Mouse (Mus musculus) testis, adult 2 months (tissue): ENCODE results near the gene C1qtnf6.

Experiments used
- CTCF ChIP-seq: fragments of 200-500 bp; IDR thresholded peaks from 2 replicates; pipeline ENCODE4 v1.5.1; 2012; ENCODE audit warnings: low read depth, mild to moderate bottlenecking, inconsistent platforms, low read length, moderate library complexity; ENCODE audit not compliant: control insufficient read depth, insufficient read depth, insufficient replicate concordance
- POLR2A ChIP-seq: fragments of 200-500 bp; IDR thresholded peaks from 2 replicates; pipeline ENCODE4 v1.6.1; 2012; ENCODE audit warnings: low read depth, mild to moderate bottlenecking, inconsistent platforms, low read length, moderate library complexity; ENCODE audit not compliant: control insufficient read depth

- no peak for TF ChIP-seq CTCF
- no peak for TF ChIP-seq POLR2A
Measured at GRCm38 (mm10) chr15:78567608-78568120, 36.4 kb upstream of the C1qtnf6 start.
